Mouse (Mus musculus) thymus, postnatal 0 days (tissue): ENCODE measurements around the gene Faah. TPM values are rescaled to one million over a fixed set of nuclear protein-coding genes. Genes with fewer than 3 reads are reported as not detected.

Experiments
- DNase-seq: peaks from one replicate; pipeline ENCODE4 v3.0.0-alpha.2; 2015; ENCODE audit warnings: low spot score
- polyA plus RNA-seq: library from polyadenylated mRNA; unstranded; fragments of >200 nt; fragmentation: Nextera tagmentation; extraction: Ambion mirVana; gene quantifications from 2 replicates; pipeline ENCODE4 v1.2.1, GENCODE M21; 2015

Gene Faah
- polyA plus RNA-seq, 1 experiment from 2014 or later, result 4.7 TPM

- peak; percentile 43 for DNase-seq
Measured at GRCm38 (mm10) chr4:115952758-115953157, 65.0 kb downstream of the Faah start.

DNA sequence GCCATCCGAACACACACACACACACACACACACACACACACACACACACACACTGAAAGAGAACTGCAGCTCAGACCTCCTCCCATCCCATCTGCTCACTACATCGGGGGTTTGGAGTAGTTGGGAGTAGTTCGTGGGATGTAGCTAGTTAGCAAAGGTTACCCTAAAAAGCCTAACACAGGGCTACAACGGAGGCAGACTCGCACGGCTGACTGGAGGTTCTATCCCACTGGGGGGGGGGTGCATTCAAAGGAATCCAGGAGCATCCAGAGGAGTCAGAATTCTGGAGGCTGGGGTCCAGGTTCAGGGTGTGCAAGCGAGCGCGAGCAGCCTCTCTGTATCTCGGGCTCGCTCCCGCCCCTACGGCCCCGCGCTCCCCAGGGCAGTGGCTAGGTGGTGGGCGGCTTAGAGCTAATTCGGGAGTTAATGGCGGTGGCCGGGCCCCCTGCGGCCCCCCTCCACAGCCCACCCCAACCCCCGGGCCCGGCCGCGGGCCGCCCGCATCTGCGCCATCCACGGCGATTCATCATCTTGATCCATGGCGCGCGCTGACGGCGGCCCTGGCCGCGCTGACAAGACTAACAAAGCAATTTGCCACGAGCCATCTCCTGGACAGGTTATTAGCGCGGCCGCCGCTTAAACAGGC, 73.9 kb downstream of the Faah start:
- no peak for DNase-seq

DNA sequence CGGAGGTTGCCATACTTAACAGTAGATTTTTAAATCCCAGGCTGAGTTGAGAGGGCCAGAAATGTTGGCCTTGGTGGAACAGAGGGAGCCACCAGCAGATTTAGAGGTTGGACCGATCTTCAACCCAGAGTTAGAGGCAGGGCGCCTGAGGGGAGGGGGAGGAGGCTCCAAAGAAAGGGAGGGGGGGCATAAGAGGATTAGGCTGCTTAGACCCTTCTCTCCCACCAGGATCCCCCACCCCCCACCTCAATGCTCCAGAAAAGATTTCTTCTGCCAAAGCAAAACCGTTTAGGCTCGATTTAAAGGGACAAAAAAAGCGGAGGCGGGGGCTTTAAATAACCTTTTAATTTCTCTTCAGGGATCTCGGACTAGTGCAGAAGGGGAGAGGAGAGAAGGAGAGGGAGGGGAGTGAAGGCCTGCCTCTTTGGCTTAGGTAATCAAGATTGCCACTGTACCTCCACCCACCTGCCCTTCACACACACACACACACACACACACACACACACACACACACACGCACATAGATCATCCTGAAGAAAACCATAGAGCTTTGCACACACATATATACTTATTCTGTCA, 76.4 kb downstream of the Faah start:
- DNase-seq, result no peak

DNA sequence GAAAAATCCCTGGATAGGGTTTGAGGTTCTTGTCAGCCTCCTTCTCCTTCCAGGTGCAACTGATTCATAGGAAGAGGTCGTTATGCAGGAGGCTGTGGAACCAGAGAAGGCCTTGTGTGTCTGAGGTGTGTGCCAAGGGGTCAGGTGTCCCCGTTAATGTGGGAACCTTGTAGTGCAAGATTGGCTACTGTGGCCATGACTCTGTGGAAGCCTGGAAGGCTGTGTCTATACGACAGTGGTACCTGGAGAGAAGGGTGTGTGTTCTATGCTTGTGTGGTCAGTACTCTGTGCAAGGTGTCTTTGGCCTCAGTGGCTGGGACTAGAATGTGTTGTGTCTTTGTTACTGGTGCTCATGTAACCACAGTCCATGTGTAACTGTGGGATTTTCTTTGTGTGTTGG, 77.0 kb downstream of the Faah start:
- no peak for DNase-seq

GRCm38 (mm10) chr4:115939295-115940102, 78.2 kb downstream of the Faah start, which contains the start of gene Dmbx1:
Dmbx1 (minus strand) TSS chr4:115939926.
- no peak for DNase-seq

DNA sequence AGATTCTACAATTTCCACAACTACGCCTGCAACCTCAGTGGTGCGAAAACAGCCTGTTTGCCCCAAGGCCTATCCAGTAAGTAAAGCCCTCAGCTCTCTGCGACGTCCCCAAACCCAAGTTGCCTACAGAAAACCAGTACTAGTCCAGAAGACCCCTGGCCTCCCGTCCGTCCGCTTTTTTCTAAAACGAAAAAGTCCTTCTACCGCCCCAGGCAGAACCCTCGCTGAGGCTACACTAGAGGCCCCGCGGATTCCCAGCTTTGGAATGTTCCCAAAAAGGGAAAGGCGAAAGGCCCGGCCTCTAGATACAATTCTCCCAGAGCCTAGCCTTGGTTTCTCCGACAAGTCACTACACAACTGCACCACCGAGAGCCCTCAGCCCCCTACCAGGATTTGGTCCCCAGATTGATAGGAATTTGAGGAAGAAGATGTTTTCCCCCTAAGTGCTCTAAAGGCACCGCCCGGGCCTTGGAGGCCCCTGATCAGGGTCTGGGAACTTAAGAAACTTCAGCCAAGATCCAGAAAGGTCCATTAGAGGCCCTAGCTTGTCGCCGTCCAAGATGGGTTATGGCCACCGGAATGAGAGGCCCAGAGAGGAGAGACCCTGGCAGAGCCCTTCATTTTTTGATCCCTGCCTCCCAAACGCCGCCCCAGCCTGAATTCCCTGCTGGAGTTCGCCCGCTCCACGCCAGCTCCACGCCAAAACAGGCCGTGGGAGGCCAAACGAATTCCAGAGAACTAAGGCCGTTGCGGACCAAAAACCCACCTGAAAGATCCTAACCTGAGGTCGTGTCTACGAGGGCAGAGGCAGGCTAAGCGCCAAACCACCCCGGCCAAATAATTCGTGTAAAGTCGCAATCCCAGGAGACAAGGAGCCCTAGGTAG, 79.2 kb downstream of the Faah start:
- no peak for DNase-seq

DNA sequence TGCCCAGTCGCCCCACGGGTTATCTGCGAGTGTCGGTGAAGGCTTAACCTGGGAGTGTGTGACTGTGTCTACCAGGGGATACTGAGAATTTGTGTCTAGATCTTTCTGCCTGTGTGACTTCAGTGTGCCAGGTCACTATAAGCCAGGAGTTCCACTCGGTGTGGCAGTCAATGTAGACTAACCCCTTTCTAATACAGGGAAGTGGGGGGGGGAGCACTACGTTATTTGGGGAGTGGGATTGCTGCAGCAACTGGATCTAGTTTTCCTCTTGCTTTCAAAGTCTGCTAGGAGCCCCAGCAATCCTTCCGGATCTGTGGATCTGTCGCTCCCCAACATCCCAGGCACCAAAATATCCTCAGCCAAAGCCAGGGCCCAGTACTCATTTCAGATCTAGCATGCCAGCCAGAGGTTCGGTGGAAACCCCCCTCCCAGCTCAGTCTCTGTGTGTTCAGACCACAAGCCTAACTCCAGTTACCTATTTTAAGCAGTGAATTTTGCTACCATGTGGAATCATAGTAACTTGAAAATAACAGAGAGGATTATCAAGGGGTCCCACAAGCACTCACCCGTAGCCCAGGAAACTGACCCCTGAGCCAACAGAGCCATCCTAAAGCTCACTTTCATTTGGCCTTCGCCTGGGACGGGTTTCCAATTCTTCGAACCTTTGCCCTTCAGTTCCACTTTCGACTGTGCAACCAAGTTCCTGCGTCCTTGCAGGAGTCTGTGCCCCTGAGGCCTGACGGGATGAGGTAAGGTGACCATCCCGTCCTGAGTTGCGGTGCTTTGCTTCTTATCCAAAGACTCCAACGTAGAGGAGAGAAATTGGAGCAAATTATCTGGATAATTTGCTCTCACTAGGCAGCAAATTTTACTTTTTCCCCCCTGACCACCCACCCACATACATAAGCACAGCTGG, 80.4 kb downstream of the Faah start:
- no peak for DNase-seq

- DNase-seq, result no peak
Measured at GRCm38 (mm10) chr4:115936646-115937045, 81.1 kb downstream of the Faah start.

DNA sequence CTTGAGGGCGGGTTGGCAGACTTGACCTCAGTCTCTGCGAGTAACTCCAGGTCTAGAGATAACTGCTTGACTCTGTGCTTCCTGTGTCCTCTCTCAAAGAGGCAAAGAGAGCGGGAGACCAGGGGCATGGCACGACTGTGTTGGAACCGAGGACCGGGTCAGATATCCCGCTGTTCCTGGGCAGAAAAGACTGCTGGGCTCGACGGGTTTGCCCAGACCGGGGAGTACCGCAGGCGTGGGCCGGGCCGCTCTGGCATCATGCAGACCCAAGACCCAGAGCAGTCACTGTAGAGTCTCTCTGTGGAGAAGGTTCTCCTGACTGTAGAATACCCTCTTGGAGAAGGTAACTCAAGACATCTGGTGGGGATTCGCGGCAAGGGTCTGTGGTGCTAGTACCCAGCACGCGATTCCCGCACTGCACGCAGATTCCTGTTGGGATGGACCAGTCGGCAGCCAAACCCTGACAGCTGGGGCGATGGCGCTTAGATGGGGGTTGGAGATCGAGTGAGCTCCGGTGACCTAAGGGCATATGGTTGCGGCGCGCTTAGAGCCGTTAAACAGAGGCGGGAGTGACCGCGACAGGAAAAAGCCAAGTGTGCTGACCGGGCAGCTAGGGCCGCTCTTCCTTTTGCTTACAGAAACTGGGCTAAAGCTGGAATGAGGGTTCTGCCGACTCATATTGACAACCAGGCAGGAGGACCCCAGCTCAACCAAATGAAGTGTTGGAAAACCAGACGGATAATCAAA, 81.7 kb downstream of the Faah start:
- DNase-seq, result no peak

DNA sequence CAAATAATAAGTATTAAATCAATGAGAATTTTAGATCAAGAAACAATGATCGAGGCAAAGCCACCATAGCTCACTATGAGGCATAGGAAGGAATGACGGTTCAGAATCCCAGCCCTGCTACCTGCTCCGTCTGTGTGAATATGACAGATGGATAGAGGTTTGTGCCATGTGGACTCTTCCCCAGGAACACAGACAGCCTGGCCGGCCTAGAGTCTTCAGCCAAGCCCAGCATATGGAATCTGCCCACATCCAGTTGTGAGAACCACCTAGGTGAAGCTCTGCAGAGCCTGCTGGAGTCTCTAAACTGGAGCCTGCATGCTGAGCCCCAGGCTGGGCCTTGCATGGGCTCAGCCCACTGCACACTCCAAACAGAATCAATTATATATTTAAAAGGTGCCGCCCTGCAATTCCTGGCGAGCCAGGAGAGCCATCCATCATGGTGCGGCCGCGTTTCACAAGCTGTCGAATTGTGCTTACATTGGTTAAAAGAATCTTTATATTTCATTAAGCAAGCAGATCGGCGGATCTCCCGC, 86.1 kb downstream of the Faah start:
- DNase-seq, result no peak

DNA sequence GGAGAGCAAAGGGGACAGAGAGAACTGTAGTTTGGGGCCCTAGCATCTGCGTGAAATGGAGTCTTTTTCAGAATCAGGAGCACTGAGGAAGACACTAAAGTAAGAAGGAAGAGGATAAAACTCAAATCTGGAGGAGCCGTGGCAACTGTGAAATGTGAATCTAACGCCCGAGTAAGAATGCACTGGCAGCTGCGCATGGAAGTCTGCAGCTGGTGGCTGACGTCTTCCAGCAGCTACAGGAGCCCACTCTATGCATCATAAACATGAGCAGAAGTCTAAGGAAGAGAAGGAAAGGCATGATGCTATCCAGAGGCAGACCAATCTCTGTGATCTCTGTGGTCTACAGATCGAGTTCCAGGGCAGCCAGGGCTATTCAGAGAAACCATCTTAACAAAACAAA, 90.1 kb downstream of the Faah start:
- DNase-seq, result no peak

DNA sequence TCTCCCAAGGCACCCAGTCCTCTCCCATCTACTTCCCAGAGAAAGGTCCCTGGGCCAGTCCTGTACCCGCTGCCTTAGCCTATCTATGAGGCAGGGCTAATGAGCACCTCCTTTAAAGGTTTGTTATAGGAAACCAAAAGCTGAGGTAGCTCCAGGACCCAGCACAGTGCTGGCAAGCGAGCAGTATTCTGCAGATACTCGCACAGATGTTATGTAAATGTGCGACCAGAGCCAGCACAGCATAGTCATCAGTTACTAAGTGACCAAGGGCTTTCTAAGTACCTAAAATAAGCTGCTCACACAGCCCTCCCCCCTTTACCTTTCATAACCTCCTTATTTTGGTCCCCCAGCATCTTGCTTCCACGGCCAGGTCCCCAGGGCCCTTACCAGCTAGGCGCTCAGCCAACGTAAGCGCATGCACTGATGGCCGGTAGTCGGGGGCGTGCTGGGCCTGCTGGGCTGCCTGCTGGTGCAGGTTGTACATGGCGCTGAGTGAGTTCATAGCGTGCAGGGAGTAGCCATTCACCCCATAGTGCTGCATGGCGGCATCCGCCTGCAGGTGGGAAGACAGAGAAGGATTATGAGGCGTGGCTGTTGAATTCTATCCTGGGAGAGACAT, 94.4 kb downstream of the Faah start:
- DNase-seq, result no peak

GRCm38 (mm10) chr4:115922688-115923087, 95.0 kb downstream of the Faah start:
- DNase-seq, result no peak

GRCm38 (mm10) chr4:115919911-115920310, 97.8 kb downstream of the Faah start:
- DNase-seq, result no peak

Other genes with a start within 250 kb of the Faah start
- gene Tex38, start 236.9 kb downstream of the Faah start, polyA plus RNA-seq, result 0.27 and 0.35 TPM in 2 replicates
- gene Atpaf1, start 233.1 kb downstream of the Faah start, polyA plus RNA-seq, result 42.7 and 51.1 TPM in 2 replicates
- gene Mob3c, start 189.8 kb downstream of the Faah start, polyA plus RNA-seq, result 8.5 and 9.4 TPM in 2 replicates
- gene Mknk1, start 178.7 kb downstream of the Faah start, polyA plus RNA-seq, result 41.3 and 42.5 TPM in 2 replicates
- gene Kncn, start 133.5 kb downstream of the Faah start, polyA plus RNA-seq, result not detected in 2 replicates
- not detected in 2 replicates for gene 6430628N08Rik, start 127.3 kb downstream of the Faah start, polyA plus RNA-seq
- 0.04 and 0.05 TPM in 2 replicates for gene Dmbx1, start 78.0 kb downstream of the Faah start, polyA plus RNA-seq
- gene Nsun4, start 36.0 kb upstream of the Faah start, polyA plus RNA-seq, result 17.9 and 18.6 TPM in 2 replicates
- 652 and 689 TPM in 2 replicates for gene Uqcrh, start 57.1 kb upstream of the Faah start, polyA plus RNA-seq
- 41.6 and 42.1 TPM in 2 replicates for gene Lrrc41, start 57.3 kb upstream of the Faah start, polyA plus RNA-seq
- 26.0 and 26.4 TPM in 2 replicates for gene Rad54l, start 105.8 kb upstream of the Faah start, polyA plus RNA-seq
- 28.6 and 30.5 TPM in 2 replicates for gene Pomgnt1, start 105.9 kb upstream of the Faah start, polyA plus RNA-seq
- gene Lurap1, start 133.4 kb upstream of the Faah start, polyA plus RNA-seq, result 0.87 and 1.1 TPM in 2 replicates
- gene Tspan1, start 149.7 kb upstream of the Faah start, polyA plus RNA-seq, result 3.2 and 4.1 TPM in 2 replicates
- gene 1700042G07Rik, start 155.4 kb upstream of the Faah start, polyA plus RNA-seq, result not detected in 2 replicates
- not detected in 2 replicates for gene Gm49337, start 155.5 kb upstream of the Faah start, polyA plus RNA-seq
- gene Pik3r3, start 203.7 kb upstream of the Faah start, polyA plus RNA-seq, result 4.2 and 4.7 TPM in 2 replicates